Mouse (Mus musculus): Measurements from ENCODE around the gene Dctn3. TPM values are rescaled to one million over a fixed set of nuclear protein-coding genes. Genes with fewer than 3 reads are reported as not detected.
"Not testable (repeated sequence)": the region's sequence is repeated elsewhere in the genome, so short reads cannot be mapped to it uniquely, and the experiment has no call there.

Dctn3 gene
- 113 and 123 TPM in 2 replicates for polyA plus RNA-seq (2015; fragmentation: Nextera tagmentation; extraction: Ambion mirVana)

DNA sequence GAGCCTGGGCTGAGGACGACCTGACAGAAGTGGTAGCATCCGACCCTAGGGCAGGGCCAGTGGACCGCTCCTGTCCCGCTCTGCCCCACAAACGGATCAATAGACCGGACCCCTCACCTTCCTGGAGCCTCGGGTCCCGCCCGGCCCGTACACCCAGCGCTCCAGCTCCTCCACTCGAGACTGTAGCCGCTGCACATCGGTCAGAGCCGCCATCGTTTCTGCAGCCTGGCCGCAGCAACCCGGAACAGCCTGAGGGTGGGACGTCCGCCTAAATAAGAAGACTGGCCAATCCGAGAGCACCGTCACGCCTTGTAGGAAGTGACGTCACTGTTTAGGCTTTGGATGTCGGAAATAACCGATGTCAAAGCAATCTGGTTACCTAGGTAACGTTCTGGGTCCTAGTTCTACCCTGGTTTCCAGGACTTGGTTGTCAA, at the start of gene Dctn3:
TSS of gene Dctn3 (minus strand) at position 253 of the 434 bp plus-strand sequence.
- peak; percentile 89 for ATAC-seq (ENCODE audit: insufficient number of reproducible peaks, low FRiP score, low TSS enrichment, low read depth)
- WGBS, result under 1% methylated on average over 27 of the region's 27 CpGs
- peak within 1 kb of the TSS; percentile 76 for H3K9ac ChIP-seq
- H3K9me3 ChIP-seq, result no peaks in the 10 kb centered on the region
- peak within 1 kb of the TSS; percentile 93 for H3K4me3 ChIP-seq
- peak within 1 kb of the TSS; percentile 76 for H3K4me2 ChIP-seq
- no peak within 1 kb of the TSS for H3K27ac ChIP-seq
- peaks cover 22% of the 10 kb centered on the region for H3K4me1 ChIP-seq
- H3K36me3 ChIP-seq, result peaks cover 25% of the 10 kb centered on the region
- H3K27me3 ChIP-seq, result peaks cover 45% of the 10 kb centered on the region

DNA sequence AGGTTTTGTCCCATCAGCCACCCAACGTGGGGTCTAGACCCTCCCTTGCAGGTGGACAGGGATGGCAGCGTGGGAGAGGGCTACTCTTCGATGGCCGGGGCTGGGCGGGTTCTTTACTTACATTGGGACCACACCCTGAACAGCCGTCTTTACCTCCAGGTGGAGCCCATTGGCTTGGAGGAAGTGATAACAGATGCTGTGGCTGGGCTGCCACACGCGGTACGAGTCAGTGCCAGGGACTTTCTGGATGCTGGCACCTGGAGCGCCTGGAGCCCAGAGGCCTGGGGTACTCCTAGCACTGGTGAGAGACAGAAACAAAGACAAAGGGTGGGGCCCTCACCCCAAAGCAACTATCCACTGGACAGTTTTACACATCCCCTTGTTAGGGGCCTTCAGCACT, 44.3 kb upstream of the Dctn3 start:
- Histone ChIP-seq H3K4me1 (peaks cover 14% of the 10 kb centered on the region), H3K36me3 (peaks cover 23% of the 10 kb centered on the region)
- not testable (repeated sequence) for H3K9me3 ChIP-seq; ATAC-seq (ENCODE audit: insufficient number of reproducible peaks, low FRiP score, low TSS enrichment, low read depth); H3K27ac ChIP-seq; H3K4me2 ChIP-seq; H3K9ac ChIP-seq; H3K27me3 ChIP-seq; H3K4me3 ChIP-seq
- WGBS, result 78% methylated on average over 10 of the region's 10 CpGs

DNA sequence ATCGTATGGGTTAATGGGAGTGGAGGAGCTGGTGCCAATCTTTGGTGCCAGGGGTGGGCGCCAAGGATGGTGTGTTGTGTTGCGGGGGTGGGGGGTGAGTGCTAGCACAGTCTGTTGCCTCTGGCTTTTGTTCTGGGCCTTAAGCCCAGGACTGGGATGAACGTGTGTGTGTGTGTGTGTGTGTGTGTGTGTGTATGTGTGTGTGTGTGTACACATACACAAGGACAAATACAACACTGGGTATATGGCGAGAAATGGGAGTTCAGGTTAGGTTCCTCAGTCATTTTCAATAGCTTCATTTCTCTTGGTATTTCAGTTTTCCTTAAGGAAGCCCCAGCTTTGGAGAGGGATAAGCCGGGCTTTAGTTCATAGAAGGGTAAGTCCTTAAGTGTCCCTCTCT, 40.2 kb upstream of the Dctn3 start:
- H3K4me2 ChIP-seq, result peak overlapping the region; percentile 80
- H3K36me3 ChIP-seq, result peaks cover 29% of the 10 kb centered on the region
- not testable (repeated sequence) for H3K9me3 ChIP-seq; ATAC-seq (ENCODE audit: insufficient number of reproducible peaks, low FRiP score, low TSS enrichment, low read depth); H3K9ac ChIP-seq; H3K27me3 ChIP-seq
- peak overlapping the region; percentile 94 for H3K27ac ChIP-seq
- H3K4me3 ChIP-seq, result peak overlapping the region; percentile 62
- WGBS, result 40% methylated on average over 4 of the region's 6 CpGs
- peaks cover 39% of the 10 kb centered on the region for H3K4me1 ChIP-seq

DNA sequence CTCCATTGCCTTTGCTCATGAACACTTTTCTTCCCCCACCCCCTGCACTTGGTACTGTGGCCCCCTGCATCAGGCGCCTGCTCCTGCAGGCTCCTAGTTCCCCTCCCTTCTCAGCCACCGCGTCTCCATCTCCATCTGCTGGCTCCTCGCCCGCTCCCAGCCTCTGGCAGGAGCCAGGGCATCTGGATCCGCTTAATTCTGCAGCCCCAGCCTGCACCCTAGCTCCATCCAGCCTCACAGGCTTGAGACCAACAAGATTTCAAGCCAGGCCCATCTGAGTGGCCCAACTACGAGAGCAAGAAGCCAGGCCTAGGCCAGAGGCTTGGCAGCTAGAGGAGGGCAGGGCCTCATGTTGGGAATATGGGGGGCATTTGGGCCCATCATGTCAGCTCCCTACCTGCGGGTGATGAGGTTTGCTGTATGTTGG, 39.7 kb upstream of the Dctn3 start:
- not testable (repeated sequence) for H3K27me3 ChIP-seq, H3K9ac ChIP-seq, H3K9me3 ChIP-seq
- Histone ChIP-seq H3K4me3 (peak overlapping the region; percentile 62), H3K4me2 (peak overlapping the region; percentile 80), H3K27ac (peak overlapping the region; percentile 94), H3K4me1 (peaks cover 39% of the 10 kb centered on the region), H3K36me3 (peaks cover 30% of the 10 kb centered on the region)
- ATAC-seq (ENCODE audit: insufficient number of reproducible peaks, low FRiP score, low TSS enrichment, low read depth), result peak; percentile 77
- WGBS, result 24% methylated on average over 8 of the region's 8 CpGs

DNA sequence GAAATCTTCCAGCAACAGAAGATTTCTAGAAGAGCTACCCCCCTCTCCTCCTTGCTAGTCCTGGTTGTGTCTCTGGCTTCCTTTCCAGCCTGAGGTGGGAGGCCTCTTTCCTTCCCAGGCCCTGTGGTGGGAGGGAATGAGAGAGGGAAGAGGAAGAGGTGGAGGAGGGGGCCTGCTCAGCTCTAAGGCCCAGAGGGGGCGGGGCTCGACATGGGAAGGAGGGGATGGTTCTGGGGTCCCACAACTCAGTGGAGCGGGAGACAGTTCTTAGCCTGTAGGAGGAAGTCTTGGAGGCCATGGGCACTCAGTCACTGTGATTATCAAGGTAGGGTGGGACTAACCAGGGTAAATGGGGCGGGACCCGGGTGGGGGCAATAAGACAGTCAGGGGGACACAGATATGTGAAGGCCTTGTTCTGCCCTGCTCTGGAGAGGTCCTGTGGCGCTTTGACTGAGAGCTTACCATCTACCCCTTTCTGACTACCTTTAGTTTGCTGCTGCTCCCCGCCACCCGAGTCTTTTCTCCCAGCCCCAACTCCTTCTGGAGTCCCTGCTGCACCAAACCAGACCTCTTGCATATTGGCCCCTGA, 39.2 kb upstream of the Dctn3 start:
- WGBS, result 20% methylated on average over 8 of the region's 8 CpGs
- H3K9me3 ChIP-seq, result no peaks in the 10 kb centered on the region
- H3K36me3 ChIP-seq, result peaks cover 30% of the 10 kb centered on the region
- H3K9ac ChIP-seq, result 0 out of 2 replicates have a peak overlapping the region, but pooled peaks have one; percentile 7
- no peaks in the 10 kb centered on the region for H3K27me3 ChIP-seq
- peak overlapping the region; percentile 62 for H3K4me3 ChIP-seq
- H3K4me2 ChIP-seq, result peak overlapping the region; percentile 80
- peak; percentile 74 for ATAC-seq (ENCODE audit: insufficient number of reproducible peaks, low FRiP score, low TSS enrichment, low read depth)
- H3K27ac ChIP-seq, result peak overlapping the region; percentile 94
- peaks cover 39% of the 10 kb centered on the region for H3K4me1 ChIP-seq

DNA sequence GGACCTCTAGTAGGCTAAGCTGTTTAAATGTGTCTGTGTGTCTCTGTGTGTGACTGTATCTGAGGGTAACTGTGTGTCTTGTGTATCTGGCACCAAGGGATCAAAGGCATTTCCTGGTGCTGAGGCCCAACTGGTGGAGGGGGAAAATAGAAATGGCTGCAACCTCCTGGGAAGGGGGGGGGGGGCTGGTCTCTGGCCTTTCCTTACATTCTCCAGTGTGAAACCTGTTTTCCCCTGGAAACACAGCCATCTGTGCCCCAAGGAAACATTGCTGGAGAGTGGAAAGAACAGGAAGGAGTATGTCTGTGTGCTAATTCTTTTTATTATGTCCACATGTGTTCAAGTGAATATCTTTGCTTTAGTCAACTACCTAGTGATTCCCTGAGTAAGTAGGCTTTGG, 38.7 kb upstream of the Dctn3 start:
- Histone ChIP-seq H3K4me1 (peaks cover 40% of the 10 kb centered on the region), H3K9me3 (no peaks in the 10 kb centered on the region), H3K27ac (peak overlapping the region; percentile 94), H3K36me3 (peaks cover 27% of the 10 kb centered on the region), H3K4me3 (peak overlapping the region; percentile 62), H3K27me3 (no peaks in the 10 kb centered on the region), H3K4me2 (peak overlapping the region; percentile 80), H3K9ac (peak overlapping the region; percentile 56; the same call in 1 of the 2 replicates)
- no peak for ATAC-seq (ENCODE audit: insufficient number of reproducible peaks, low FRiP score, low TSS enrichment, low read depth)

DNA sequence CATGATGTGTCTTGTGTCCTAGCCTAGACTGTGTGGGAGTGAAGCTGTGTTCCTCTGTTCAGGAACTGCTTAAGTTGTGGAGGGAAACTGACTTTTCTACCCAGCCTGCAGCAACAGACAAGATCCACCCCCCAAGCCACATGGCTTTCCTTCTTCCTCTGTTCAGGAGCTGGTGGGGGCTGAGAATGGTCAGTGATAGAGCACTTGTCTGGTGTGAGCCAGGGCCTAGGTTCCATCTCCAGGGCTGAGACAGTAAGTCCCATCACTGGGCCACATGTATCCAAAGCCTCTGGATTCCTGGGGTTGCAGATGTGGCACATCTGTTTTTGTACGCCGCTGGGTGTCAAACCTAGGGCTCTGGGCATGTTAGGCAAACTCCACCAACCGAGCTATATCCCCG, 37.9 kb upstream of the Dctn3 start:
- ATAC-seq (ENCODE audit: insufficient number of reproducible peaks, low FRiP score, low TSS enrichment, low read depth), result no peak
- peak overlapping the region; percentile 62 for H3K4me3 ChIP-seq
- peaks cover 22% of the 10 kb centered on the region; the same call in 1 of the 2 replicates for H3K36me3 ChIP-seq
- peak overlapping the region; percentile 94 for H3K27ac ChIP-seq
- H3K9ac ChIP-seq, result peak overlapping the region; percentile 56
- H3K4me1 ChIP-seq, result peaks cover 46% of the 10 kb centered on the region
- H3K27me3 ChIP-seq, result no peaks in the 10 kb centered on the region
- WGBS, result 33% methylated on average over 4 of the region's 4 CpGs
- no peaks in the 10 kb centered on the region for H3K9me3 ChIP-seq
- H3K4me2 ChIP-seq, result peak overlapping the region; percentile 80

DNA sequence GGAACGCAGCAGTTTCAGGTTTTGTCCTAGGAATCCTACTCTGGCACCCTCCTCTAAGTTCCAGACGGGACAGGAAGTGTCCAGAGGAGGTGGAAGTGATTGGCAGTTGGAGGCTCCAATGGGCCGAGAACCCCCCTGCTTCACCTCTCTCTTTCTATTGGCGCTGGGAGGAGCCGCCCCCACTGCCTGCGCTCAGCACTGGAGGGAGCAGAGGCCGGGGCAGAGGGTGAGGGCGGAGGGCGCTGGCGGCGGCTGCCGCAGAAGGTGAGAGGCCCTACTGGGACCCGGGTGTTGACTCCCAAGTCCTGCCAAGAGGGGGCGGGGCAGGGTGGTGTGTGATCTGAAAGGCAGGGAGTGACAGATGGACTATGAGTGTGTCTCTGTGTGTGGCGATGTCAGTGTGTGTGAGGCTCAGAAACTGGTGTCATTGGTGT, 37.3 kb upstream of the Dctn3 start:
- Histone ChIP-seq H3K9me3 (no peaks in the 10 kb centered on the region), H3K4me1 (peaks cover 46% of the 10 kb centered on the region), H3K4me2 (peak overlapping the region; percentile 80), H3K27me3 (no peaks in the 10 kb centered on the region), H3K4me3 (peak overlapping the region; percentile 62), H3K9ac (peak overlapping the region; percentile 56), H3K27ac (peak overlapping the region; percentile 94), H3K36me3 (peaks cover 18% of the 10 kb centered on the region; the same call in 1 of the 2 replicates)
- ATAC-seq (ENCODE audit: insufficient number of reproducible peaks, low FRiP score, low TSS enrichment, low read depth), result peak; percentile 89
- 1% methylated on average over 15 of the region's 15 CpGs for WGBS

DNA sequence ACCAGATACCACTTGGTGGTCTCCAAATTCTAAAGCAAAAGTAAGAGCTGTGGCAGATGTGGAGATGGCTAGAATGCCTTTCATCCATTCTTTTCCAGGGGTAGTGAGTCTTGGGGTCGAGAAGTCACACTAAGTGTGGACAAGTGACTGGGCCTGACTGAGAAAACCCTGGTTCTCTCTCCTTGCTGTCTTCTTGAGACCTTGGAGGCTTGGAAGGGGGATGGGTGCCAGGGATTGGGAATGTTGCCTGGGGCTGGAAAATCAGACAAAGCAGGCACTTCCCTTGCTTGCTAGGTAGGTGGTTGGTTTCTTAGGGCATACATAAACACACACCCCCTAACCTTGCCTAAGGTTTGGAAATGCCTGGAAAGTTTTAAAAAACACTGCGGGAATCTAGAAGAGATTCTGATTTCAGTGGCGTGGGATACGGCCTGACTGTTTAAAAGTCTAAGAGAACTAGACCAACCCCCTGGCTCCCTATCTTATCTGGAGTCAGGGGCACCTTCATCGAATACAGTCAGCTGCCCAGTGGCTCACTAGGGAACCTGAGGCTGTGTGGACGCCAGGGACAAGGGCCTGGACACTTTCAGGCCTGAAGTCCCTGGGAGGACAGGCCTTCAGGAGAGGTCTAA, 36.8 kb upstream of the Dctn3 start:
- 33% methylated on average over 6 of the region's 6 CpGs for WGBS

DNA sequence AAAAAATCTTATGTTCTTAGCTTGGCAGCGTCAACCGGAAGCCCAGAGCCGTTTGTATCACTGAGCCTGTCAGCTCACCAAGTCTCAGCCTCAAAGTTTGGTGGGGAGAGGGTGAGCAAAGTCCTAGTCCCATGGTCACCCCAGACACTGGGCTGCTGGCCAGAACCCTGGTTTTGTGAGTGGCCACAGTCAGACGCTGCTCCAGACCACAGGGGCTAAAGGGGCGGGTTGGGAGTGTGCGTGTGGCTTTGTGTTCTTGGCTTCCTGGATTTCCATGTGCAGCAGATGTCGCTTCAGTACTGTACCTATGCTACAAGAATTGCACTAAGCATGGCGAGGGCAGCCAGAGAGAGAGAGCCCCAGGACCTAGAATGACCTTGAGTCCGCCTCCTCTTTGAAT, 36.2 kb upstream of the Dctn3 start:
- ATAC-seq (ENCODE audit: insufficient number of reproducible peaks, low FRiP score, low TSS enrichment, low read depth), result no peak
- Histone ChIP-seq H3K4me1 (peaks cover 54% of the 10 kb centered on the region), H3K9me3 (no peaks in the 10 kb centered on the region)

More for the DNA sequence above, 36.8 kb upstream of the Dctn3 start:
- H3K4me1 ChIP-seq, result peaks cover 51% of the 10 kb centered on the region
- no peaks in the 10 kb centered on the region for H3K27me3 ChIP-seq
- H3K4me2 ChIP-seq, result peak overlapping the region; percentile 80
- H3K9ac ChIP-seq, result no peak overlapping the region
- peak overlapping the region; percentile 94 for H3K27ac ChIP-seq
- peaks cover 18% of the 10 kb centered on the region; the same call in 1 of the 2 replicates for H3K36me3 ChIP-seq
- no peaks in the 10 kb centered on the region for H3K9me3 ChIP-seq
- H3K4me3 ChIP-seq, result peak overlapping the region; percentile 62
- ATAC-seq (ENCODE audit: insufficient number of reproducible peaks, low FRiP score, low TSS enrichment, low read depth), result no peak

DNA sequence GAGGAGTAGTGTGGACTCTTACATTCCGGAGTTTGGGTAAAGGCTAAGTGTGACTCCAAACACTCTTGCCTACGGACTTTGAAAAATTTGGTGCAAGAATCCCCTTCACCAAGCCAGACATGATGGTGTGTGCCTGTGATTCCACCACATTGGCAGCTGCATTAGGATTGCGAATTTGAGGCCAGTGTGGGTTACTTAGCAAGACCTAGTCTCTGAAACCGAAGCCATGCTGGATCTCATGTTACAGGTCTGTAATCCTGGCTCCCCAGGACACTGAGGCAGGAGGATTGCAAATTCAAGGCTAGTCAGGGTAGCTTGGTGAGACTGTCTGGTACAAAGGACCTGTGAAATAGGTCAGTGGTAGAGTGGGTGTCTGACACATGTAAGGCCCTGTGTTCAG, 35.7 kb upstream of the Dctn3 start:
- Histone ChIP-seq H3K27ac (no peak overlapping the region), H3K9me3 (no peaks in the 10 kb centered on the region), H3K4me3 (no peak overlapping the region), H3K27me3 (no peaks in the 10 kb centered on the region), H3K4me1 (peaks cover 51% of the 10 kb centered on the region), H3K9ac (no peak overlapping the region), H3K36me3 (peaks cover 18% of the 10 kb centered on the region; the same call in 1 of the 2 replicates), H3K4me2 (no peak overlapping the region)
- ATAC-seq (ENCODE audit: insufficient number of reproducible peaks, low FRiP score, low TSS enrichment, low read depth), result no peak
- 86% methylated on average over 4 of the region's 4 CpGs for WGBS

More for the DNA sequence above, 36.2 kb upstream of the Dctn3 start:
- Histone ChIP-seq H3K4me3 (no peak overlapping the region), H3K9ac (no peak overlapping the region), H3K27ac (no peak overlapping the region), H3K36me3 (peaks cover 18% of the 10 kb centered on the region; the same call in 1 of the 2 replicates), H3K27me3 (no peaks in the 10 kb centered on the region), H3K4me2 (no peak overlapping the region)
- 83% methylated on average over 9 of the region's 9 CpGs for WGBS

DNA sequence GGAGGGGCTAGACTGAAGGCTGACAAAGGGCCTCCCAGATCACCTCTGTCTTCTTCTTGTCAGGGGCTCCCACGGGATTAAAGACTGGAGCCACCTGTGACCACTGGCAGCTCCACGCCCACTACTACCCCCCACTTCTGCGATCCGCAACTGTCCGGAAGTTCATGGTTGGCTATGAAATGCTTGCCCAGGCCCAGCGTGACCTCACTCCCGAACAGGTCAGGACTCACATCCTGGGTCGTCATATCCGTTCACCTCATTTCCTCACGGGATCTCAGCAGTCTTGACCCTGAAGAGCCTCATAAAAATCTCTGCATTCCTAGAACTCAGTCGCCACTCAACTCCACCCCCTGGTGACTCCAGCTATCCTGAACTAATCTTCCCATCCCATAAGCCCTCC, 35.1 kb upstream of the Dctn3 start:
- no peak overlapping the region for H3K27ac ChIP-seq
- H3K4me1 ChIP-seq, result peaks cover 47% of the 10 kb centered on the region
- no peak overlapping the region for H3K4me3 ChIP-seq
- H3K9me3 ChIP-seq, result no peaks in the 10 kb centered on the region
- H3K36me3 ChIP-seq, result peaks cover 18% of the 10 kb centered on the region; the same call in 1 of the 2 replicates
- H3K27me3 ChIP-seq, result no peaks in the 10 kb centered on the region
- ATAC-seq (ENCODE audit: insufficient number of reproducible peaks, low FRiP score, low TSS enrichment, low read depth), result no peak
- no peak overlapping the region for H3K9ac ChIP-seq
- H3K4me2 ChIP-seq, result no peak overlapping the region
- 67% methylated on average over 11 of the region's 11 CpGs for WGBS

Data from limb, embryonic 15.5 days (tissue).